In the genomic region with DNA sequence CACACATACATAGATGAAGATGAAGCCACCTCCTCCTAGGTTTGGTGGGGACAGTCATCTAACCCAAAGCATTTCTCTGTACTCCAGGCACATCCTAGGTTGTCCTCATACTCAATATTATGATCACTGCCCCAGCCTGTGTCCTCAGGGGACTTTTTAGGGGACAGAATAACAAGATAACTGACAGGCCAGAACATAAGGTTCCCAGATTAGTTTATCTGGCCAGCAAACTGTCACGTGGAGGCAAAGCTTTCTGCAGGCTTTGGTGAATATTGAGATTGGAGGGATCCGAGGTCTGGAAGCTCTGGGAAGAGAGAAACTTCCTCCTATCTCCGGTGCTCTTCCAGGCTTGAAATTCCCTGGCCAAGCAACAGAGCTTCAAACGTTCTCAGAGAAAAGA, we compare ENCODE assay signal across 19 mouse cellular contexts. TPM values are rescaled to one million over a fixed set of nuclear protein-coding genes. Genes with fewer than 3 reads are reported as not detected.
DNase-seq lines count a peak whose midpoint lies in the region; ATAC-seq and TF ChIP-seq lines count a peak whose summit lies in the region.
"Had no signal": no experiment of that assay in that cellular context is flagged by ENCODE, and none has a peak within 500 bp of the region (broad histone marks: within the 10 kb centered on the region; RNA-seq: fewer than 3 reads in every experiment).

No protein-coding gene starts in this region.

- TF ChIP-seq EP300 in MEL (IDR thresholded peaks at IDR 0.05; ENCODE audit: low read depth in 1 of 2, low read length in 2 of 2): no peak

- no peak for TF ChIP-seq POLR2A in MEL (IDR thresholded peaks at IDR 0.05; ENCODE audit: control insufficient read depth in 1 of 2, insufficient read depth in 1 of 2, low read depth in 1 of 2, low read length in 2 of 2, poor library complexity in 1 of 2)
- no peak for TF ChIP-seq POLR2A in myocyte (IDR thresholded peaks at IDR 0.05; ENCODE audit: insufficient read length, low read depth)

- peaks cover 41% of the 10 kb centered on the region for H3K4me1 ChIP-seq in heart, embryonic 11.5 days (ENCODE audit: control insufficient read depth, insufficient read depth, low read length)
- H3K4me1 ChIP-seq in MEL (ENCODE audit: control insufficient read depth in 1 of 2, insufficient read depth in 2 of 2, low read length in 2 of 2): peaks cover 0 to 11% of the 10 kb centered on the region in 2 experiments; a peak in 2 of 4 replicates
- H3K4me1 ChIP-seq: midbrain, embryonic 12.5 days had no signal

- DNase-seq in heart, adult 18-20 months: peak; percentile 78 to 87
- no peak for DNase-seq in MEL (ENCODE audit: low read depth, low spot score)
- DNase-seq in heart, postnatal 25 days (ENCODE audit: low spot score): peak; percentile 43
- DNase-seq: cerebellum, adult 18-20 months; cerebellum, postnatal 36 days; gastrocnemius, adult 2 months; kidney, adult 8-10 months; left cerebral cortex, postnatal 4 days; thymus, postnatal 25 days had no signal

- no peak overlapping the region for H3K4me3 ChIP-seq in heart, embryonic 11.5 days (ENCODE audit: low read depth, low read length)
- H3K4me3 ChIP-seq in MEL (ENCODE audit: control insufficient read depth in 1 of 2, insufficient read depth in 1 of 2, low read depth in 2 of 2, low read length in 2 of 2) (no peak overlapping the region), myocyte (no peak overlapping the region)
- H3K4me3 ChIP-seq: gastrocnemius, adult 2 months; heart, embryonic 13.5 days; midbrain, embryonic 12.5 days; neural tube, embryonic 13.5 days had no signal

- no peak overlapping the region for H3K27ac ChIP-seq in heart, embryonic 11.5 days (ENCODE audit: low read depth, low read length)
- no peak overlapping the region for H3K27ac ChIP-seq in MEL (ENCODE audit: control insufficient read depth, low read depth, low read length)
- H3K27ac ChIP-seq: gastrocnemius, adult 2 months; heart, embryonic 13.5 days; liver, embryonic 14.5 days; midbrain, embryonic 12.5 days; neural tube, embryonic 13.5 days had no signal

- TF ChIP-seq RAD21 in MEL (IDR thresholded peaks at IDR 0.05; ENCODE audit: low read depth, low read length): no peak

- intact Hi-C loops in heart, postnatal 25 days (cut with DNase I): no loop called here

- H3K9ac ChIP-seq in heart, embryonic 11.5 days (ENCODE audit: low read depth, low read length): no peak overlapping the region
- H3K9ac ChIP-seq in MEL (ENCODE audit: control insufficient read depth, low read depth, low read length, poor library complexity, severe bottlenecking): no peak overlapping the region
- H3K9ac ChIP-seq: heart, embryonic 13.5 days; liver, embryonic 14.5 days; midbrain, embryonic 12.5 days; neural tube, embryonic 13.5 days had no signal

- no peaks in the 10 kb centered on the region for H3K9me3 ChIP-seq in heart, embryonic 11.5 days (replicated peaks; ENCODE audit: control insufficient read depth, low read length)
- H3K9me3 ChIP-seq in MEL (replicated peaks; ENCODE audit: insufficient read depth, low read length): no peaks in the 10 kb centered on the region
- H3K9me3 ChIP-seq: heart, embryonic 13.5 days; midbrain, embryonic 12.5 days; neural tube, embryonic 13.5 days had no signal

- no peak for ATAC-seq in heart, embryonic 11.5 days (replicated peaks; ENCODE audit: insufficient number of reproducible peaks, low FRiP score, low TSS enrichment)
- no peak for ATAC-seq in granulocyte monocyte progenitor cell, adult 5-6 weeks (replicated peaks; ENCODE audit: poor library complexity, severe bottlenecking)
- ATAC-seq in megakaryocyte-erythroid progenitor cell, adult 5-6 weeks (replicated peaks; ENCODE audit: low FRiP score, low TSS enrichment, poor library complexity, severe bottlenecking): no peak
- ATAC-seq: lung, postnatal 0 days had no signal

- 30% methylated on average over 4 of the region's 4 CpGs for WGBS in heart, embryonic 11.5 days (ENCODE audit: insufficient replicate concordance)

- no peak for TF ChIP-seq CTCF in MEL (IDR thresholded peaks at IDR 0.05 in 2 of 3, conservative IDR thresholded peaks at IDR 0.05 in 1 of 3; ENCODE audit: control insufficient read depth in 1 of 3, insufficient read depth in 1 of 3, low read depth in 2 of 3, low read length in 3 of 3, poor library complexity in 1 of 3, severe bottlenecking in 1 of 3)

- H3K27me3 ChIP-seq in heart, embryonic 11.5 days (ENCODE audit: control insufficient read depth, insufficient read depth, low read length): no peaks in the 10 kb centered on the region
- H3K27me3 ChIP-seq in MEL (ENCODE audit: control insufficient read depth in 1 of 2, insufficient read depth in 2 of 2, low read length in 2 of 2) (no peaks in the 10 kb centered on the region; a peak in 2 of 4 replicates), myocyte (ENCODE audit: control insufficient read depth, insufficient read depth, insufficient read length) (no peaks in the 10 kb centered on the region)
- H3K27me3 ChIP-seq: CH12.LX; heart, embryonic 13.5 days; midbrain, embryonic 12.5 days; neural tube, embryonic 13.5 days had no signal

- H3K36me3 ChIP-seq in heart, embryonic 11.5 days (ENCODE audit: control insufficient read depth, insufficient read depth, low read length): no peaks in the 10 kb centered on the region
- H3K36me3 ChIP-seq in MEL (ENCODE audit: control insufficient read depth in 1 of 2, insufficient read depth in 2 of 2, low read length in 2 of 2): peaks cover 0 to 4% of the 10 kb centered on the region in 2 experiments; a peak in 2 of 4 replicates
- H3K36me3 ChIP-seq in myocyte (ENCODE audit: control insufficient read depth, insufficient read depth): no peaks in the 10 kb centered on the region
- H3K36me3 ChIP-seq: heart, embryonic 13.5 days; midbrain, embryonic 12.5 days; neural tube, embryonic 13.5 days had no signal

- no peaks in the 10 kb centered on the region for H3K79me2 ChIP-seq in MEL (ENCODE audit: control insufficient read depth, insufficient read depth, low read length, poor library complexity)
- no peaks in the 10 kb centered on the region for H3K79me2 ChIP-seq in myocyte (ENCODE audit: control insufficient read depth, insufficient read depth)

- no peak overlapping the region for H3K4me2 ChIP-seq in heart, embryonic 11.5 days
- no peak overlapping the region for H3K4me2 ChIP-seq in myocyte (ENCODE audit: low read depth)
- H3K4me2 ChIP-seq: heart, embryonic 13.5 days; midbrain, embryonic 12.5 days; neural tube, embryonic 13.5 days had no signal

- H3ac ChIP-seq in myocyte (ENCODE audit: control insufficient read depth, insufficient read length): no peak overlapping the region

TF ChIP-seq in MEL, 35 proteins besides CTCF, POLR2A, EP300 and RAD21:
- 0 out of 2 replicates have a peak, but pooled peaks have one; percentile 36 for TF ChIP-seq USF1 (IDR thresholded peaks at IDR 0.05; ENCODE audit: low read depth, low read length)
- TF ChIP-seq GATA1 (IDR thresholded peaks at IDR 0.05; ENCODE audit: low read depth, low read length): no peak

TF ChIP-seq in myocyte, 11 proteins besides CTCF, POLR2A, EP300 and RAD21:
- TF ChIP-seq MYOD1 (IDR thresholded peaks at IDR 0.05; ENCODE audit: control insufficient read depth in 1 of 3, insufficient read length in 2 of 3, low read depth in 2 of 3) (no peak), USF1 (IDR thresholded peaks at IDR 0.05; ENCODE audit: low read depth) (peak; percentile 15), TCF12 (IDR thresholded peaks at IDR 0.05; ENCODE audit: insufficient read depth, poor library complexity, severe bottlenecking) (no peak)

RNA-seq across cellular contexts. Expression of a gene that starts 6.9 kb away (rescaled TPM):
- 10 to 100 TPM; 18.3 to 22.5 TPM for total RNA-seq in heart, adult 18-20 months (2021)
- polyA plus RNA-seq in heart, embryonic 11.5 days (2014; fragmentation: Nextera tagmentation; extraction: Ambion mirVana): 16.3 and 20.4 TPM in 2 replicates
- 3.8 and 3.9 TPM in 2 replicates for total RNA-seq in MEL (2012; rRNA removed)
- polyA plus RNA-seq in MEL (2012; ENCODE audit: insufficient read depth in 1 of 2, insufficient read length in 2 of 2, low read depth in 1 of 2, low replicate concordance in 2 of 2, missing spikeins in 1 of 2) (1 to 10 TPM in 1 of 2 experiments, not detected in 1; 6.3 TPM), myocyte (2012; fragmentation: generic; extraction: Trizol) (5.7 TPM)
- total RNA-seq in heart, postnatal 25 days (2021): 10 to 100 TPM; 20.1 to 29.1 TPM
- 43.5 and 60.4 TPM in 2 replicates for total RNA-seq in granulocyte monocyte progenitor cell, adult 5-6 weeks (2014; fragmentation: Nextera tagmentation)
- total RNA-seq in granulocyte monocyte progenitor cell, adult 5-6 weeks (2017): 33.8 and 45.6 TPM in 2 replicates
- 16.2 and 19.1 TPM in 2 replicates for total RNA-seq in megakaryocyte-erythroid progenitor cell, adult 5-6 weeks (2014; fragmentation: Nextera tagmentation)
- 20.2 and 22.6 TPM in 2 replicates for total RNA-seq in megakaryocyte-erythroid progenitor cell, adult 5-6 weeks (2017)
